Mouse (Mus musculus) small intestine, adult 2 months (tissue): Measurements from ENCODE around the gene Ttc7.

Experiments
- CTCF ChIP-seq: fragments of 200-500 bp; IDR thresholded peaks from 2 replicates; pipeline ENCODE4 v1.5.1; 2012; ENCODE audit warnings: low read depth, mild to moderate bottlenecking, control low read depth, inconsistent platforms, low read length, moderate library complexity, mixed read lengths; ENCODE audit not compliant: insufficient replicate concordance, insufficient read length; ENCODE audit errors: extremely low read depth
- POLR2A ChIP-seq: fragments of 200-500 bp; IDR thresholded peaks from 2 replicates; pipeline ENCODE4 v1.6.1; 2012; ENCODE audit warnings: low read depth, mild to moderate bottlenecking, control low read depth, inconsistent platforms, low read length, moderate library complexity

GRCm38 (mm10) chr17:87405576-87405975, 122.9 kb downstream of the Ttc7 start:
- TF ChIP-seq CTCF (no peak), POLR2A (no peak)
